Mouse (Mus musculus) lung, adult 2 months (tissue): ENCODE results near the gene Mea1.

Experiments
- CTCF ChIP-seq: fragments of 200-500 bp; IDR thresholded peaks from 2 replicates; pipeline ENCODE4 v1.5.1; 2011; ENCODE audit warnings: mild to moderate bottlenecking, low read length, control low read depth; ENCODE audit not compliant: insufficient read depth
- POLR2A ChIP-seq: fragments of 200-500 bp; IDR thresholded peaks from 2 replicates; pipeline ENCODE4 v1.6.1; 2011; ENCODE audit warnings: low read depth, mild to moderate bottlenecking, control low read depth, low read length, borderline replicate concordance; ENCODE audit errors: extremely low read depth

- TF ChIP-seq POLR2A: no peak
- no peak for TF ChIP-seq CTCF
These were observed 4.2 kb downstream of the Mea1 start for GRCm38 (mm10) chr17:46682654-46683389.
